Mouse (Mus musculus) cerebellum, postnatal 36 days (tissue): ENCODE data around the gene Tceanc2.
A peak's percentile ranks its signal among the peaks of the same experiment; 100 is the strongest.

Source experiments
- DNase-seq, 2 experiments: peaks; one replicate each; pipeline ENCODE4 v3.0.0; 2021 to 2022; ENCODE audit warnings: mixed read lengths in 2 of 2

The Tceanc2 gene

DNA sequence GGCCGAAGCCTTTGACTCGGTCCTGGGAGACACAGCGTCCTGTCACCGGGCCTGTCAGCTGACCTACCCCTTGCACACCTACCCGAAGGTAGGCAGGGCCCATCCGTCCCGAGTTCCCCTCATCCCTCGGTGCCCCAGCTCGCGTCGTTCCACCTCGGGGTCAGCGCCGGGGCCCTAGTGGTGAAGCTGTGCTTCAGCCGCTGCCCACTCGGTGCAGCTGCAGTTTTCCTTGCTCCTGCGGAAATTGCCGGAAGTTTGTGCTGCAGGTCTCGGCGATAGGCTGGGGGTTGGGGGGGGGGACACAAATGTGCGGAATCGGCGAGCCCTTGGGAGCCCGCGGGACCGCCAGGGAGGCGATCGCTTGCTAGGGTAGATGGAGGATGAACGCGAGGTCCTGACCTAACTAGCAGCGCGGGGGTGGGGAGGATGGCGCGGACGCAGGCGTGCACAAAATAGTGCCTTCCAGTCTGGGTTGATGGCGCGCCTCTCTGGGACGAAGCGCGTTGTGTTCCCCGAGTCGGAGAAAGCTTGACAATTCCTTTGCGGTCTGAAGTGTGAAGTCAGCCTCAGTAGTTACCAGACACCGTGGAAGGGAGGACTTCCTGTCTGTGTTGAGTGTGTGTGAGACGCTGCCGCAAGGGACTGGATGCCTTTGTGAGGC is at the start of gene Tceanc2:
TSS of gene Tceanc2 (minus strand) at position 287 of the 661 bp plus-strand sequence.
- peak; percentile 53 to 56 for DNase-seq

DNA sequence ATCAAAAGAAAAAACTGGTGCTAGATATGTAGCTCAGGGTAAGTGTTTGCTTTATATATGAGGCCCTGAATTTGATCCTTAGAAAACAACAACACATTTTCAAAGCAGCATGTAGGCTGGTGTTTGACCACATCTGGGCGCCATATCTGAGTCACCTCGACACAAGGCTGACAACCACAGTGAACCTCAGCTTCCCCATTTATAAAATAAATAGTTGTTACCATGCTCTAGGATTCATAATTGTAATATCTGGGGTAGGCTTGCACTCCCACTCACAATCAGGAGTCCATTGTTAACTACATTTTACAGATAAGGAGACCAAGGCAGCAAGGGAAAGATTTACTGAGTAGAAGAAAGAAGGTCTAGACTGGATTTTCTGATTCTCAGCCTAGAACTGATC is 47.4 kb upstream of the Tceanc2 start:
- no peak for DNase-seq

- DNase-seq, result peak; percentile 35 to 46
Observed at GRCm38 (mm10) chr4:107223225-107224204, 44.6 kb upstream of the Tceanc2 start.

GRCm38 (mm10) chr4:107221524-107221923 is 42.6 kb upstream of the Tceanc2 start:
- peak; percentile 10 to 13 for DNase-seq

DNA sequence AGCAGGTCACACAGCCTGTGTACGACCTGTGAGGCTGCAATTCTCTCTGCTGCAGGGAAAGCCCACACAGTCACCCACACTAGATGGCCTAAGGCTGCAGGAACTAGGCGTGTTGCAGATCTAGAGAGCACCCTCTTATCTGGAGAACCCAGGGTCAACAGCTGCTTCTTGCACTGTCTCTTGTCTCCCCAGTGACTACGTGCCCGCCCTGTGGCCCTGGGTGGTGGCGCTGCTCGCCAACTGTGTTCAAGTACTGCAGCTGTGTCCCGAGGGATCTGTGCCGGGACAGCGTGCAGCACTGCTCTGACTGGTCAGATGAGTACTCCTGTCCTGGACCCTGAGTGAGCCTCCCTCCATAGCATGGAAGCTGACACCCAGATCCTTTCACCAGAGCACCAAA is 38.7 kb upstream of the Tceanc2 start:
- no peak for DNase-seq

DNA sequence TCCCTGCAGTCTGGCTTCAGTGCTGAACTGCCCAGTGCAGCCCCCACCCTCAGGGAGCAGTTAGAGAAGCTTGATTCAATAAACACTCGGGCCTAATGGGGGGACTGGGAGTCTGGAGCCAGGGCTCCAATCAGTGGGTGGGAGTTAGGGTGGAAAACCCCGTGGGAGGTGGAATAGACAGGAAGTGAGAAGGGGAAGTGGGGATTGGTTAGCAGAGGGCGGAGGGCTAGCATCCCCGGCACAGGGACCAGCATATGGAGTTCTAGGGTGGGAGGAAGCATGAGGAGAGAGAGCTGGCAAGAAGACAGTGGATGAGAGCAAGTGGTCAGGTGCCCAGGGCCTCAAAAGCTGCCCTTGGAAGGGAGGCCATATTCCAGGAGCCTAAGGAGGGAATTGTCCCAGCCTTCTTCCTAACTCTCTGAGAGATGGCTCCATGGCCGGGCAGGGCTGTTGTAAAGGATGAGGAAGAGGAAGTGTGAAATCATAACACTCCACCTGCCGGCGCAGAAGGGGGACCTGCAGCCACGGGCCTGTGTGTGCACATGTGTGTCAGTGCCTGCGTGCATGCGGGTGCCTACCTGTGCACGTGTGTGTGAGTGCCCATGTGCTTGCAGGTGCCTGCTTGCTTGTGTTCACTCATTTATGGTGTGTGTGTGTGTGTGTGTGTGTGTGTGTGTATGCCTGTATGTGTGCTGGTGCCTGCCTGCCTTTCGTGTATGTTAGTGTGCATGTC is 34.5 kb upstream of the Tceanc2 start:
- no peak for DNase-seq

GRCm38 (mm10) chr4:107211936-107212335 is 33.0 kb upstream of the Tceanc2 start:
- DNase-seq, result no peak

DNA sequence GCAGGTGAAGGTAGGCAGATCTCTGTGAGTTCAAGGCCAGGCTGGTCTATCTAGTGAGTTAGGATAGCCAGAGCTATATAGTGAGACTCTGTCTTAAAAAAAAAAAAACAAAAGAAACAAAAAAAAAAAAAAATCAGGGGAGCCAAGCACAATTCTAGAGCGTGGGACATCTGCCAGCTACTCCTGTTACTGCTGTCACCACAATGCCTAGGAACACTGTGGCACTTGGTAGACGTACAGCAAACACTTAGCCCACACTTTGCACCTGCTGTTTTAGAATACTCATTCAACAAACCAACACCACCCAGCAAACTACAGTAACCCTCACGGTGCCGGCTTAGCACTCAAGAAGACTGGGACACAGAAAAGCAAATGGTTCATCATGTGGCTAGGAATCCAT is 32.5 kb upstream of the Tceanc2 start:
- no peak for DNase-seq

GRCm38 (mm10) chr4:107210483-107211097 is 31.7 kb upstream of the Tceanc2 start:
- no peak for DNase-seq

GRCm38 (mm10) chr4:107208880-107209279 is 30.0 kb upstream of the Tceanc2 start, which contains the start of gene Ldlrad1:
Gene Ldlrad1, plus strand, starts transcription at chr4:107209180.
- DNase-seq, result no peak

DNA sequence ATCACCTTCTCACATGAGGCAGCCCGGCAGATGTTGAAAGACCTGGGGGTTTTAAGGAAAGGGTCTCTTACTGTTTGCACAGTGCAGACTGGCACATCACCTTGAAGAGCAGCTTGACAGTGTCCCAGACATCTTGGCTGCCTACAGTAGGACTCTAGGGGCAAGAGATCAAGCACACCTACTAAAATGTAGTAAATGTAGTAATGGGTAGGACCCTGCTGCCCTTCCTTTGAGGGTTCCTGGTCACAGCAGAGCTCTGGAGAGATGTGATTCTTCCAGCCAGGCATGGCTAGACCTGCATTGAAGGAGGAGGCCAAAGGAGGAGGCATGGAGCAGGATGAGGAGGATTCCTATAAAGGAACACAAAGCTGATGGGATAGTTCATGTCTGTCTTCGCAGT is 28.1 kb upstream of the Tceanc2 start:
- DNase-seq, result no peak

DNA sequence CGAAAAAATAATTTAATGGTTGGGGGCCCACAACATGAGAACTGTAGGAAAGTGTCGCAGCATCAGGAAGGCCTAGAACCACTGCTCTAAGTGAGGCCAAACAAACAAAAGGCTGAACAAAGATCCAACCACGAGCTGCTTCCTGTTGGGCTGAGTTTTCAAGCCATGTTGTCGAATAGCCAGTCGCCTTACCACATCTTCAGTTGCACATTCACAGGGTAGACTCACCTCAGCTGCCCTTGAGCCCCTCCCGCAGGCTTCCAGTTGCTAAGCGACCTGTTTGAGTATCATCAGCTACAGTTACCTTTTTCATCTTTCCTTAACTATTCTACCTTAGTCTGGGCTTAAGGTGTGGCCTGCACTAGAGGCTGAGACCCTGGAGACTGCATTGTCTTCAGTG is 24.1 kb upstream of the Tceanc2 start:
- DNase-seq, result no peak

DNA sequence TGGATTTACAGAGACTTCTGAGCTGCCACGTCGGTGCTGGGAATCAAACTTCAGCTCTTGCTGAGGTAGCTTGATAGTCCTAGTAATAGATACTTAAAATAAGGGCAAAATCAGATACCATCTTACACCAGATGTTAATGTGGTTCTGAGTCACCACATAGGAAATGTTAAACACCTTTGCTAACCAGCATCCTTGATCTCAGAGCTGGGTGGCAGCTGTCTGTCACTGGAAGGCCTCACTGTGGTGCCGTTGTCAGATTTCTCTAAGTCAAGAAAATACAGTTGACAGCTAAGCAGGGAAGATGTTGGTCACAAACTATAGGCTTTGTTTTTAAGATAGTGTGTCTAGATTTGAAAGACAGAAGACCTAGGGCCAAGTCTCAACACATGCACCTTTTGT is 22.9 kb upstream of the Tceanc2 start:
- DNase-seq, result no peak

DNA sequence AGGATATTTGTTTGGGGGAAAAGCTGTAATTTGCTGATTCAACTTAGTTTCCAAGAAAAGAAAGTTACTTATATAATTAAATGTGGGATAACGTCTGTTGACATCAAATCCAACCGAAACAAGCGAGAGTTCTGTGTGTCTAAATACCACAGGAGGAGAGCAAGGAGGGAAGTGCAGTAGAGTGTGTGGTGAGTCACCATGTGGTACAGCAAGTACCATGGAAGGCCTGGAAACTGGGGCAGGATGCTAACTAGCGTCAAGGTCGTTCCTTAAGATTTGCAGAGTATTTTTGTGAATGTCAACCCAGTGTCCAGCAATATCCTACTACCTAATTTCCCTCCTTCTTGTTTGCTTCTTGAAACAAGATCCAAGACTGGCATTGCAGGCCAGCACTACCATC is 19.2 kb upstream of the Tceanc2 start:
- no peak for DNase-seq

GRCm38 (mm10) chr4:107196454-107196853 is 17.5 kb upstream of the Tceanc2 start:
- DNase-seq, result no peak

- no peak for DNase-seq
Observed at GRCm38 (mm10) chr4:107193841-107194240, 14.9 kb upstream of the Tceanc2 start.

DNA sequence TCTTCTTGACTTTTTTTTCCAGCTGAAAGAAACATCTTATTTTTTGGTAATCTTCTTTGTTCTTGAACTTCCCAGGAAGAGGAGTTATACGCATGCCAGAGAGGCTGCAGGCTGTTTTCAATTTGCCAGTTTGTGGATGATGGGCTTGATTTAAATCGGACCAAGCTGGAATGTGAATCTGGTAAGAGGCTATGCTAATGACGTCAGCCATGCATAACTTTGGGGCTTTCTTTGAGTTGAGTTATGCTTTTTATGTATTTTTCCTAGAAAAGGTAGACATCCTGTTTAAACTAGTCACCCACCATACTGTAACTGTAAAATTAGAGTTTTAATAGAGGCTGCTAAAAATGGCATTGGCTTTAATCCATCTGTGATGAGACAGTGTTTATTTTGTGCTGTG is 6.8 kb upstream of the Tceanc2 start:
- DNase-seq, result no peak

DNA sequence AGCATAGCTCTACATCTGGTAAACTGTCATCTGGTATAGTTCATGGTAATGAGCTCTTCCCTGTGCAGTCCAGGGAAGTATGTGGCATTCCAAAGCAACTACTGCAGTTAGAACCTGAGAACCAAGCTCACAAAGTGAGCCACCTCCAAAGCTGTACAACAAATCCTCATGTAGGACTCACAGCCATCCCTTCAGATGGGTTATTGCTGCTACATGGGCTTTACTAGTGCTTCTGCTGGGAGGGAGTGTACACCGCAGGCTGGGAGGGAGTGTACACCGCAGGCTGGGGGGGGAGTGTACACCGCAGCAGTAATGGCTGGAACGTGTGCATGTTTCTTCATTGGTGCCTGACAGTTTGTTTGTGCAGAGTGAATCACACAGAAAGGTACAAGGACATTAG is 4.3 kb upstream of the Tceanc2 start:
- no peak for DNase-seq

GRCm38 (mm10) chr4:107182796-107183195 is 3.9 kb upstream of the Tceanc2 start:
- no peak for DNase-seq

- DNase-seq, result no peak
Observed at GRCm38 (mm10) chr4:107181866-107182265, 3.0 kb upstream of the Tceanc2 start.

GRCm38 (mm10) chr4:107180746-107181145 is 1.8 kb upstream of the Tceanc2 start:
- DNase-seq, result no peak

- DNase-seq, result no peak
Observed at GRCm38 (mm10) chr4:107179561-107179960, 645 bp upstream of the Tceanc2 start.
